Mouse (Mus musculus) thymus, adult 2 months (tissue): ENCODE measurements around the gene Eif1ad.

ENCODE experiments used
- CTCF ChIP-seq: fragments of 200-500 bp; IDR thresholded peaks from 2 replicates; pipeline ENCODE4 v1.5.1; 2012; ENCODE audit warnings: mild to moderate bottlenecking, control low read depth, low read length, moderate library complexity, borderline replicate concordance; ENCODE audit not compliant: control insufficient read depth, poor library complexity, insufficient read depth; ENCODE audit errors: extremely low read depth
- POLR2A ChIP-seq: fragments of 200-500 bp; IDR thresholded peaks from 2 replicates; pipeline ENCODE4 v1.6.1; 2012; ENCODE audit warnings: mild to moderate bottlenecking, low read length, control low read depth, moderate library complexity; ENCODE audit not compliant: control insufficient read depth, poor library complexity, insufficient read depth; ENCODE audit errors: extremely low read depth

GRCm38 (mm10) chr19:5334741-5335140 is 31.8 kb upstream of the Eif1ad start:
- TF ChIP-seq CTCF (no peak), POLR2A (no peak)
